In the genomic region with DNA sequence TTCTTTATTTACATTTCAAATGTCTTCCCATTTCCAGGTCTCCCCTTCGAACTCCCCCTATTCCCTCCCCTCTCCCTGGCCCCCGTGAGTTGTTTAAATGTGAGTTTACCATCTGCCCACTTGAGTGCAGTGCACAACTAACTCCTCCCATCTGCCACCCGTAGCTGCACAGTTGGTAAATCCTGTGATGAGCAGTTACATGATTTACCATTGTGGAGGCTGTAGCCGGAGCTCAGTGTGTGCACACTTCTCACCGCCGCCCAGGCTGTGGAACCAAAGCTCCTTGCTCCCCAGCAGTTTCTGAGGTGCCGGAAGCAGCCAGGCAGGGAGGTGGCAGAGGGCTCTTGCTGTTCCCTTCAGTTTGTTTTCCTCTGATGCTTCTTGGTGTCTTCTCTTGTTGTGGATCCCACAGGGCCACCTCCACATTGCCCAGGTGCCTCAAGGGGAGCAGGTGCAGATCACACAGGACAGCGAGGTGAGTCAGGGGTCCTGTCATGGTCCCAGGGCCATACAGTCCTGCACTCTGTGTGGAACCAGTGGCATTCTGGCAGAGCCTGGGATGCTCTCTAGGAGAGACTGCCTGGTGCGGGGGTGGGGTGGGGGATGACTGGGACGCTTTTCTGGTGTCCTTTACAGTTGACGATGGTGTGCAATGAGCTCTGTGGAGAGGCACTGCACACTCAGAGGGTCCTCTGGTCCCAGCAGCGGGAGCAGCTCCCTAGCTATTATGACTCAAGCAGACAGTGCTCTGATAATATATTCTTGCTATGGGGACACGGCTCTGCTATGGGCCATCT, we compare ENCODE assay signal across 15 mouse cellular contexts. TPM values are rescaled to one million over a fixed set of nuclear protein-coding genes. Genes with fewer than 3 reads are reported as not detected.
DNase-seq lines count a peak whose midpoint lies in the region; ATAC-seq lines count a peak whose summit lies in the region.
"Had no signal": no experiment of that assay in that cellular context is flagged by ENCODE, and none has a peak within 500 bp of the region (broad histone marks: within the 10 kb centered on the region; RNA-seq: fewer than 3 reads in every experiment).

No protein-coding gene starts in this region.

- H3K36me3 ChIP-seq in hindbrain, embryonic 14.5 days (replicated peaks; ENCODE audit: control insufficient read depth, insufficient read depth): peaks cover 73% of the 10 kb centered on the region
- peaks cover 63% of the 10 kb centered on the region for H3K36me3 ChIP-seq in hindbrain, embryonic 12.5 days

- no peak for DNase-seq in hindbrain, embryonic 14.5 days (ENCODE audit: low spot score)
- DNase-seq in right cerebral cortex, adult 18-20 months: peak; percentile 81
- DNase-seq in right cerebral cortex, postnatal 4 days: no peak
- peak; percentile 50 to 63 for DNase-seq in layer of hippocampus, adult 8-10 months (ENCODE audit: low spot score in 2 of 2)
- DNase-seq in kidney, adult 18-20 months: no peak
- DNase-seq in heart, postnatal 4 days: no peak
- DNase-seq: cerebellum, adult 9-11 months; heart, adult 11 months; kidney, adult 8-10 months; lung, embryonic 14.5 days; thymus, postnatal 25 days had no signal

- no peak overlapping the region for H3K4me2 ChIP-seq in hindbrain, embryonic 14.5 days (replicated peaks)
- no peak overlapping the region for H3K4me2 ChIP-seq in hindbrain, embryonic 12.5 days (replicated peaks)
- H3K4me2 ChIP-seq: limb, embryonic 15.5 days; lung, embryonic 14.5 days had no signal

- ATAC-seq in hindbrain, embryonic 14.5 days (ENCODE audit: low FRiP score): no peak
- no peak for ATAC-seq in hindbrain, embryonic 12.5 days (ENCODE audit: low FRiP score)
- ATAC-seq in megakaryocyte, adult 5-6 weeks (ENCODE audit: poor library complexity, severe bottlenecking): no peak

- H3K4me1 ChIP-seq in hindbrain, embryonic 14.5 days (replicated peaks; ENCODE audit: control insufficient read depth, insufficient read depth, low read length): peaks cover 10% of the 10 kb centered on the region; the same call in 1 of the 2 replicates
- peaks cover 3% of the 10 kb centered on the region; the same call in 1 of the 2 replicates for H3K4me1 ChIP-seq in hindbrain, embryonic 12.5 days

- no peak overlapping the region for H3K4me3 ChIP-seq in hindbrain, embryonic 14.5 days (replicated peaks; ENCODE audit: low read length)
- no peak overlapping the region for H3K4me3 ChIP-seq in hindbrain, embryonic 12.5 days
- H3K4me3 ChIP-seq: limb, embryonic 15.5 days had no signal

- WGBS in hindbrain, embryonic 14.5 days: 82% methylated on average over 13 of the region's 13 CpGs
- WGBS in hindbrain, embryonic 12.5 days: 87% methylated on average over 13 of the region's 13 CpGs

- 0 out of 2 replicates have a peak overlapping the region, but pooled peaks have one; percentile 20 for H3K9ac ChIP-seq in hindbrain, embryonic 14.5 days
- H3K9ac ChIP-seq in hindbrain, embryonic 12.5 days: no peak overlapping the region
- H3K9ac ChIP-seq: limb, embryonic 15.5 days; lung, embryonic 14.5 days had no signal

- no peaks in the 10 kb centered on the region for H3K9me3 ChIP-seq in hindbrain, embryonic 14.5 days (ENCODE audit: control insufficient read depth, low read length)
- no peaks in the 10 kb centered on the region for H3K9me3 ChIP-seq in hindbrain, embryonic 12.5 days (replicated peaks)
- H3K9me3 ChIP-seq: G1E; limb, embryonic 15.5 days had no signal

- no peaks in the 10 kb centered on the region for H3K27me3 ChIP-seq in hindbrain, embryonic 14.5 days (ENCODE audit: control insufficient read depth, insufficient read depth, low read length)
- no peaks in the 10 kb centered on the region for H3K27me3 ChIP-seq in hindbrain, embryonic 12.5 days
- H3K27me3 ChIP-seq: limb, embryonic 15.5 days had no signal

- H3K27ac ChIP-seq in hindbrain, embryonic 14.5 days: 0 out of 2 replicates have a peak overlapping the region, but pooled peaks have one; percentile 32
- no peak overlapping the region for H3K27ac ChIP-seq in hindbrain, embryonic 12.5 days
- H3K27ac ChIP-seq: limb, embryonic 15.5 days had no signal

RNA-seq across cellular contexts. Expression of gene Banp, which starts 57.3 kb away (rescaled TPM):
- polyA plus RNA-seq in hindbrain, embryonic 14.5 days (2014; fragmentation: Nextera tagmentation; extraction: Ambion mirVana): 37.8 and 50.5 TPM in 2 replicates
- 48.3 and 57.3 TPM in 2 replicates for polyA plus RNA-seq in hindbrain, embryonic 12.5 days (2016; fragmentation: Nextera tagmentation; extraction: Ambion mirVana)
- 10 to 100 TPM; 25.1 to 66.1 (median 45.2) TPM for total RNA-seq in layer of hippocampus, adult 8-10 months (2022)
- total RNA-seq in heart, postnatal 4 days (2021): 10 to 100 TPM in 1 of 2 experiments, 1 to 10 TPM in 1; 9.1 to 10.3 TPM
- total RNA-seq in megakaryocyte, adult 5-6 weeks (2015): 8.1 and 9.2 TPM in 2 replicates
- 21.3 and 28.7 TPM in 2 replicates for total RNA-seq in megakaryocyte, adult 5-6 weeks (2017)

Comparison
In these comparisons a context has a peak if more than half of its experiments do, and no peak if none do; other contexts are left out.
1. DNase-seq: peak in right cerebral cortex, adult 18-20 months (single experiment) and layer of hippocampus, adult 8-10 months (2 of 2); none in hindbrain, embryonic 14.5 days (single experiment), right cerebral cortex, postnatal 4 days (single experiment), kidney, adult 18-20 months (single experiment) and heart, postnatal 4 days (single experiment).